Mouse (Mus musculus) testis, adult 2 months (tissue): ENCODE data around the gene Vmn1r24. TPM values are rescaled to one million over a fixed set of nuclear protein-coding genes. Genes with fewer than 3 reads are reported as not detected.
"Not testable (repeated sequence)": the region's sequence is repeated elsewhere in the genome, so short reads cannot be mapped to it uniquely, and the experiment has no call there.

ENCODE experiments used
- H3K27ac ChIP-seq: fragments of 200-500 bp; 2 replicates; pipeline ENCODE4 v1.5.1; 2012; ENCODE audit warnings: low read depth, low read length; ENCODE audit not compliant: control insufficient read depth, insufficient read depth
- H3K27me3 ChIP-seq: fragments of 200-500 bp; 2 replicates; pipeline ENCODE4 v1.6.1; 2012; ENCODE audit warnings: mild to moderate bottlenecking, low read length, moderate library complexity; ENCODE audit not compliant: control insufficient read depth, insufficient read depth
- H3K36me3 ChIP-seq: fragments of 200-500 bp; 2 replicates; pipeline ENCODE4 v1.6.1; 2012; ENCODE audit warnings: mild to moderate bottlenecking, low read length; ENCODE audit not compliant: control insufficient read depth, insufficient read depth
- H3K4me1 ChIP-seq: fragments of 200-500 bp; 2 replicates; pipeline ENCODE4 v1.6.1; 2012; ENCODE audit warnings: low read length; ENCODE audit not compliant: control insufficient read depth, insufficient read depth
- H3K4me3 ChIP-seq: fragments of 200-500 bp; 2 replicates; pipeline ENCODE4 v1.5.1; 2012; ENCODE audit warnings: low read depth, mild to moderate bottlenecking, low read length, moderate library complexity, mixed read lengths; ENCODE audit not compliant: control insufficient read depth
- CTCF ChIP-seq: fragments of 200-500 bp; IDR thresholded peaks from 2 replicates; pipeline ENCODE4 v1.5.1; 2012; ENCODE audit warnings: low read depth, mild to moderate bottlenecking, inconsistent platforms, low read length, moderate library complexity; ENCODE audit not compliant: control insufficient read depth, insufficient read depth, insufficient replicate concordance
- POLR2A ChIP-seq: fragments of 200-500 bp; IDR thresholded peaks from 2 replicates; pipeline ENCODE4 v1.6.1; 2012; ENCODE audit warnings: low read depth, mild to moderate bottlenecking, inconsistent platforms, low read length, moderate library complexity; ENCODE audit not compliant: control insufficient read depth
- polyA plus RNA-seq: library from polyadenylated mRNA; depleted of rRNA; stranded (reverse); fragments of >200 nt; gene quantifications from 2 replicates; pipeline ENCODE4 v1.2.3, GENCODE M21; 2012; rRNA removed

Gene Vmn1r24
- not detected in 2 replicates for polyA plus RNA-seq

GRCm38 (mm10) chr6:57961403-57961802 lies at the start of gene Vmn1r24:
Gene Vmn1r24, minus strand, starts transcription at chr6:57961503.
- not testable (repeated sequence) for H3K27ac ChIP-seq, H3K4me3 ChIP-seq, H3K27me3 ChIP-seq, H3K4me1 ChIP-seq, H3K36me3 ChIP-seq

- Histone ChIP-seq H3K27ac (no peak within 1 kb of the TSS), H3K4me1 (no peaks in the 10 kb centered on the region), H3K27me3 (no peaks in the 10 kb centered on the region), H3K4me3 (no peak within 1 kb of the TSS), H3K36me3 (no peaks in the 10 kb centered on the region)
- TF ChIP-seq POLR2A, result no peak
- TF ChIP-seq CTCF, result no peak
These were observed 19.4 kb upstream of the Vmn1r24 start, which contains the start of gene Vmn1r25 for GRCm38 (mm10) chr6:57980710-57981109. Gene Vmn1r25, minus strand, starts transcription at chr6:57980810.

- no peaks in the 10 kb centered on the region for H3K4me1 ChIP-seq
- no peaks in the 10 kb centered on the region for H3K36me3 ChIP-seq
- no peak within 1 kb of the TSS for H3K4me3 ChIP-seq
- no peaks in the 10 kb centered on the region for H3K27me3 ChIP-seq
- H3K27ac ChIP-seq, result no peak within 1 kb of the TSS
- no peak for TF ChIP-seq POLR2A
- TF ChIP-seq CTCF, result no peak
These were observed 34.6 kb downstream of the Vmn1r24 start, which contains the start of gene Vmn1r23 for GRCm38 (mm10) chr6:57926738-57927137. Gene Vmn1r23, minus strand, starts transcription at chr6:57926838.

- no peaks in the 10 kb centered on the region for H3K36me3 ChIP-seq
- TF ChIP-seq CTCF (no peak), POLR2A (no peak)
- H3K4me3 ChIP-seq, result no peak within 1 kb of the TSS
- no peaks in the 10 kb centered on the region for H3K4me1 ChIP-seq
- no peak within 1 kb of the TSS for H3K27ac ChIP-seq
- H3K27me3 ChIP-seq, result no peaks in the 10 kb centered on the region
These were observed 53.4 kb downstream of the Vmn1r24 start, which contains the start of gene Vmn1r22 for GRCm38 (mm10) chr6:57907928-57908327. Gene Vmn1r22, minus strand, starts transcription at chr6:57908028.

Other genes with a start within 250 kb of the Vmn1r24 start
- gene Vopp1, start 136.3 kb downstream of the Vmn1r24 start, polyA plus RNA-seq, result 1.1 and 1.2 TPM in 2 replicates
- gene Vmn1r21, start 111.2 kb downstream of the Vmn1r24 start, polyA plus RNA-seq, result 0.14 and 0.36 TPM in 2 replicates
- gene Vmn1r22, start 53.5 kb downstream of the Vmn1r24 start, polyA plus RNA-seq, result not detected in 2 replicates
- not detected in 2 replicates for gene Vmn1r23, start 34.7 kb downstream of the Vmn1r24 start, polyA plus RNA-seq
- gene Vmn1r25, start 19.3 kb upstream of the Vmn1r24 start, polyA plus RNA-seq, result not detected in 2 replicates
- gene Vmn1r26, start 53.7 kb upstream of the Vmn1r24 start, polyA plus RNA-seq, result not detected in 2 replicates